Mouse (Mus musculus) lung, adult 2 months (tissue): Measurements from ENCODE around the gene Pnpla1.

Source experiments
- CTCF ChIP-seq: fragments of 200-500 bp; IDR thresholded peaks from 2 replicates; pipeline ENCODE4 v1.5.1; 2011; ENCODE audit warnings: mild to moderate bottlenecking, low read length, control low read depth; ENCODE audit not compliant: insufficient read depth
- POLR2A ChIP-seq: fragments of 200-500 bp; IDR thresholded peaks from 2 replicates; pipeline ENCODE4 v1.6.1; 2011; ENCODE audit warnings: low read depth, mild to moderate bottlenecking, control low read depth, low read length, borderline replicate concordance; ENCODE audit errors: extremely low read depth

DNA sequence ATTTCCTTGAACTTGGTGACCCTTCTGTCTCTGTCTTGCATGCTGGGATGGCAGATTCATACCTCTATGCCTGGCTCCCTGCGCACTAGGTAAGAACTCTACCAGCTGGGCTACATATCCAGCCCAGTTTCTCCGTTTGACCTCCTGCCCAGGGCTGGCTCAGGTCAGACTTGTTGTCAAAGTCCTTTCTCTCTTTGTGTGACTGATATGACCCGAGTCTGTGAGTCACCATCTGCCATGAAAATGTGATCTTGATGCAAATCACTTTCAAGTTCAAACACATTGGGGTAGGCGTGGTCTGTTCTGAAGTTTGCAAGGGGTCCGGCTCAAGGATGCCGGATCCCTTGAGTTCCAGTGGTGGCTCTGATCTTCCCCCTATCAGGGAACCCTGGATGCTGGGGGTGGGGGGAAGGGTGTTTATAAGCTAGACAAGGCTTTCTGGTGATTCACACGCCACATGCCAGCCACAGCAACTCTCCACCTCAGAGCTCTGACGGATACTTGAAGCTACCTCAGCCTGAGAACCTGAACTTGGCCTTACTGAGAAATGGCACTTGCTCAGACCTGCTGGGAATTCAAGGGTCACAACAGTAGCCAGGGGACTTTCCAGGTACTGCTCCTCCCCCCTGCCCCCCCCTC, 66.9 kb downstream of the Pnpla1 start:
- TF ChIP-seq POLR2A (no peak), CTCF (no peak)
